20 mouse cellular contexts compared by ENCODE assay signal in the genomic region with DNA sequence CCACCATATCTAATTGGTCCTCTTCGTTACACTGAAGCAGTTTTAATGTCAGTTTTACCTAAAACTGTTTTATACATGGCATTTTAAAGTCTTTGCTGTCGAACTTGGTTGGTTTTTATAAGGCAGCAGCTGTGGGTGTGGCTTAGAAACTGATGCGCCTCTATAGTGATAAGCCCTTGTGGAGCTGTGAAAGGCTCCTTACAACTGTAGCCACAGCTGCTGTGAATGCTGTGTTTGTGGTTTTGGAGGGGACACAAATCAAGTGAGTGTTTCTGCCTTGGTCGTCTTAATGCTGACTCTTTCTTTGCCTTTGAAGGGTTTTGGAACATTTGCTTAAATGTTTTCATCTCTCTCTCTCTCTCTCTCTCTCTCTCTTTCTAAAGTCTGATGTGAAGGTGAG.
DNase-seq lines count a peak whose midpoint lies in the region; ATAC-seq and TF ChIP-seq lines count a peak whose summit lies in the region.
"Had no signal": no experiment of that assay in that cellular context is flagged by ENCODE, and none has a peak within 500 bp of the region (broad histone marks: within the 10 kb centered on the region; RNA-seq: fewer than 3 reads in every experiment).

No protein-coding gene starts in this region.

- peaks cover 10% of the 10 kb centered on the region for H3K36me3 ChIP-seq in G1E (replicated peaks)
- no peaks in the 10 kb centered on the region for H3K36me3 ChIP-seq in hindbrain, embryonic 12.5 days
- no peaks in the 10 kb centered on the region for H3K36me3 ChIP-seq in hindbrain, postnatal 0 days (ENCODE audit: insufficient read depth, low read length)
- H3K36me3 ChIP-seq: embryonic facial prominence, embryonic 15.5 days; forebrain, embryonic 15.5 days; heart, embryonic 10.5 days; hindbrain, embryonic 15.5 days; limb, embryonic 13.5 days; midbrain, embryonic 12.5 days had no signal

- DNase-seq in A20 (ENCODE audit: low read depth, low spot score) (peak; percentile 47), G1E (ENCODE audit: low spot score) (peak; percentile 13)
- peak; percentile 24 for DNase-seq in c-Kit-positive CD71-positive TER-119-positive erythroid progenitor cells, embryonic 14.5 days (ENCODE audit: low spot score)
- DNase-seq in lung, postnatal 4 days, result no peak
- no peak for DNase-seq in hindbrain, postnatal 0 days (ENCODE audit: low spot score)
- DNase-seq: adrenal gland, postnatal 25 days; cerebellum, adult 18-20 months; heart, postnatal 4 days; kidney, postnatal 36 days; right cerebral cortex, postnatal 14 days had no signal

- H3K9ac ChIP-seq in hindbrain, embryonic 12.5 days, result no peak overlapping the region
- no peak overlapping the region for H3K9ac ChIP-seq in hindbrain, postnatal 0 days (replicated peaks; ENCODE audit: low read length)
- H3K9ac ChIP-seq: embryonic facial prominence, embryonic 15.5 days; forebrain, embryonic 15.5 days; hindbrain, embryonic 15.5 days; limb, embryonic 13.5 days; midbrain, embryonic 12.5 days had no signal

- H3K9me3 ChIP-seq in G1E (replicated peaks), result no peaks in the 10 kb centered on the region
- no peaks in the 10 kb centered on the region for H3K9me3 ChIP-seq in hindbrain, embryonic 12.5 days (replicated peaks)
- no peaks in the 10 kb centered on the region for H3K9me3 ChIP-seq in hindbrain, postnatal 0 days (ENCODE audit: low read length)
- H3K9me3 ChIP-seq: embryonic facial prominence, embryonic 15.5 days; forebrain, embryonic 15.5 days; heart, embryonic 10.5 days; hindbrain, embryonic 15.5 days; limb, embryonic 13.5 days; midbrain, embryonic 12.5 days had no signal

- no peak overlapping the region for H3K4me3 ChIP-seq in G1E (ENCODE audit: low read depth, low read length)
- no peak overlapping the region for H3K4me3 ChIP-seq in hindbrain, embryonic 12.5 days
- no peak overlapping the region for H3K4me3 ChIP-seq in hindbrain, postnatal 0 days (ENCODE audit: low read length)
- H3K4me3 ChIP-seq: embryonic facial prominence, embryonic 15.5 days; forebrain, embryonic 15.5 days; heart, embryonic 10.5 days; hindbrain, embryonic 15.5 days; limb, embryonic 13.5 days; midbrain, embryonic 12.5 days had no signal

- H3K27me3 ChIP-seq in G1E (ENCODE audit: insufficient read depth, low read length), result no peaks in the 10 kb centered on the region
- H3K27me3 ChIP-seq in hindbrain, embryonic 12.5 days, result no peaks in the 10 kb centered on the region
- no peaks in the 10 kb centered on the region for H3K27me3 ChIP-seq in hindbrain, postnatal 0 days (ENCODE audit: insufficient read depth, low read length)
- H3K27me3 ChIP-seq: embryonic facial prominence, embryonic 15.5 days; forebrain, embryonic 15.5 days; hindbrain, embryonic 15.5 days; limb, embryonic 13.5 days; midbrain, embryonic 12.5 days had no signal

- no peak overlapping the region for H3K27ac ChIP-seq in hindbrain, embryonic 12.5 days
- H3K27ac ChIP-seq in hindbrain, postnatal 0 days, result no peak overlapping the region
- H3K27ac ChIP-seq: embryonic facial prominence, embryonic 15.5 days; forebrain, embryonic 15.5 days; heart, embryonic 10.5 days; hindbrain, embryonic 15.5 days; limb, embryonic 13.5 days; midbrain, embryonic 12.5 days had no signal

- 89% methylated on average over 4 of the region's 4 CpGs for WGBS in hindbrain, embryonic 12.5 days
- 89% methylated on average over 4 of the region's 4 CpGs for WGBS in hindbrain, postnatal 0 days

- peaks cover 44% of the 10 kb centered on the region for H3K4me1 ChIP-seq in G1E (ENCODE audit: insufficient read depth, low read depth, low read length)
- peaks cover 6% of the 10 kb centered on the region; the same call in 1 of the 2 replicates for H3K4me1 ChIP-seq in hindbrain, embryonic 12.5 days
- no peaks in the 10 kb centered on the region for H3K4me1 ChIP-seq in hindbrain, postnatal 0 days (ENCODE audit: insufficient read depth, low read length)

- TF ChIP-seq CTCF in G1E (IDR thresholded peaks at IDR 0.05; ENCODE audit: low read depth, low read length), result no peak
- no peak for TF ChIP-seq CTCF in hindbrain, postnatal 0 days (IDR thresholded peaks at IDR 0.05; ENCODE audit: low read depth)

- ATAC-seq in G1E (ENCODE audit: extremely low read depth, insufficient number of reproducible peaks, low FRiP score, poor library complexity, severe bottlenecking), result peak; percentile 75
- peak; percentile 94 for ATAC-seq in megakaryocyte progenitor cell, adult 5-6 weeks (replicated peaks; ENCODE audit: poor library complexity)
- ATAC-seq in hindbrain, embryonic 12.5 days (ENCODE audit: low FRiP score), result no peak
- no peak for ATAC-seq in hindbrain, postnatal 0 days
- ATAC-seq: forebrain, embryonic 15.5 days; intestine, embryonic 16.5 days; lung, postnatal 0 days had no signal

- H3K4me2 ChIP-seq in hindbrain, embryonic 12.5 days (replicated peaks), result no peak overlapping the region
- no peak overlapping the region for H3K4me2 ChIP-seq in hindbrain, postnatal 0 days (ENCODE audit: low read depth, low read length)
- H3K4me2 ChIP-seq: embryonic facial prominence, embryonic 15.5 days; forebrain, embryonic 15.5 days; hindbrain, embryonic 15.5 days; limb, embryonic 13.5 days; midbrain, embryonic 12.5 days had no signal

Comparison
In these comparisons a context has a peak if more than half of its experiments do, and no peak if none do; other contexts are left out.
1. DNase-seq: peak in A20 (single experiment), G1E (single experiment) and c-Kit-positive CD71-positive TER-119-positive erythroid progenitor cells, embryonic 14.5 days (single experiment); none in lung, postnatal 4 days (0 of 2) and hindbrain, postnatal 0 days (single experiment).
2. ATAC-seq: peak in G1E (single experiment) and megakaryocyte progenitor cell, adult 5-6 weeks (single experiment); none in hindbrain, embryonic 12.5 days (single experiment) and hindbrain, postnatal 0 days (single experiment).